Mouse (Mus musculus): ENCODE measurements around the gene Slc5a5.
"Not testable (repeated sequence)": the region's sequence is repeated elsewhere in the genome, so short reads cannot be mapped to it uniquely, and the experiment has no call there.

Gene Slc5a5

DNA sequence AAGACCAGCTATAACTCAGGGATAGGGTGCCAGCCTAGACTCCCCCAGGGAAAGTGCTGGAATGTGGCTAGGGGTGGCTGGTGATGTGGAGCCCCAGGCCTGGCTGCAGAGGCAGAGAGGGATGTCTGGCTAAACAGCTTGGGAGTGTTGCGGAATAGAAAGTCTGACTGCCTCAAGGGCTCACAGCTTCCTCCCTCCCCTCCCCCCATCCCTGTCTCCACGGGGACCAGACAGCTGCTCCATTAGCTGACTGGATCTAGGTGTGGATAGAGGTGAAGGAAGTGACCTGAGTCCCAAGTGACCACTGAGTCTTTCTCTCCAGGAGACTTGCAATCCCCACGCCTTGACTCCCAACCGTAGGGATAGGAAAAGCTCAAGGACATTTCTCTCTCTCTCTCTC is 10.6 kb upstream of the Slc5a5 start:
- no peak for DNase-seq (ENCODE audit: low spot score in 2 of 2)

DNA sequence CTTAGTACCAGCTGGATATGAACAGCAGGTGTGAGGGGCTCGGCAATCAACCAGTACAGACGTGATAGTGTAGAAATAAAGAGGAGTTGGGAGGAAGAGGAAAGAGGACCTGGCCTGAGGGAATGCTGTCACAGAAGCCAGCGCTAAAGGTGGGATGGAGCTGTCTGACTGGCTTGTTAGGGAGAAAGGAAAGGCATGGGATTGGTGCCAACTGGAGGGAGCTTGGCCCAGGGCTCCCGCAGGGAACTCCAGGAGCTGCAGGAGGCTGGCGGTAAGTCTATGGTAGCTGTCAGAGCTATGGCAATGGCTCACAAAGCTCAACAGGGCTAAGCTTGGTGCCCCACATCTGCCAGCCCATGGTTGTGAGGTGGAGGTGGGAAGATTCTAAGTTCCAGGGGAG is 9.7 kb upstream of the Slc5a5 start:
- no peak for DNase-seq (ENCODE audit: low spot score in 2 of 2)

DNA sequence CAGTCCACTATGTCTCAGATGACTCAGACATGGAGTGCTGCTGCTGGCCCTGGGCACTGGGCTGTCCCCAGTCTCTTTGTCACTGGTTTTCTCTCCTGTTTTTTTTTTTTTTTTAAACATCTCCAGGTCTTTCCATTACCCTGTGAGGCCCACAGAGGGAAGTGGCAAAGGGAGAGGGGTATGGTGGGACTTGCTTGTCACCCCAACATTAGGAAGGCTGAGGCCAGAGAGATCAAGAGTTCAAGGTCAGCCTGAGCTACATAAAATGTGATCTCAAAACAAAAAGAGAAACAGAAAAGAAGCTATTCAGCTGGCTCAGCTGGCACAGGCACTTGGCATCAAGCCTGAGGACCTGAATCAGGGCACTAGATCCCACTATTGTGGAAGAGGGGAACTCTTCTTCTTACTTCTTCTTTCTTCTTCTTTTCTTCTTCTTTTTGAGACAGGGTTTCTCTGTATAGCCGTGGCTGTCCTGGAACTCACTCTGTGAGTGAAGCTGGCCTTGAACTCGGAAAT is 8.4 kb upstream of the Slc5a5 start:
- DNase-seq (ENCODE audit: low spot score in 2 of 2), result no peak

DNA sequence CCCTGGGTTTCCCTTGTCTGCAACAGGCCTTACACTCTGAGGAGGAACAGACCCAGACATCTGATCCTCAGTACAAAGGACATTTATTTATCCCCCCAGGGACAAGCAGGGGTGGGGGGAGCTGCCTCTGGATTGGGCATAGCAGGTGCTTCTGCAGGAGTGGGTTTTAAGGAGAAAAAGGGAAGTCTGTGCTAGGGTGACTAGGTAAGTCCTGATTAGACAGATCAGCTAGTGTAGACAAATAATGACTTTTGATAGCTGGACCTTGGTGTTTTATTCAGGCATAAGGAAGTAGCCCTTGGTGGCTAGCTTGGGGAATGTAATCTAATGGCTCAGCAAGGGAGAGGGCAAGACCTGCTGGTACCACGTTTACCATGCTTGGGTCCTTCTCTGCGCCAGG is 6.7 kb upstream of the Slc5a5 start:
- DNase-seq (ENCODE audit: low spot score in 2 of 2), result no peak

DNA sequence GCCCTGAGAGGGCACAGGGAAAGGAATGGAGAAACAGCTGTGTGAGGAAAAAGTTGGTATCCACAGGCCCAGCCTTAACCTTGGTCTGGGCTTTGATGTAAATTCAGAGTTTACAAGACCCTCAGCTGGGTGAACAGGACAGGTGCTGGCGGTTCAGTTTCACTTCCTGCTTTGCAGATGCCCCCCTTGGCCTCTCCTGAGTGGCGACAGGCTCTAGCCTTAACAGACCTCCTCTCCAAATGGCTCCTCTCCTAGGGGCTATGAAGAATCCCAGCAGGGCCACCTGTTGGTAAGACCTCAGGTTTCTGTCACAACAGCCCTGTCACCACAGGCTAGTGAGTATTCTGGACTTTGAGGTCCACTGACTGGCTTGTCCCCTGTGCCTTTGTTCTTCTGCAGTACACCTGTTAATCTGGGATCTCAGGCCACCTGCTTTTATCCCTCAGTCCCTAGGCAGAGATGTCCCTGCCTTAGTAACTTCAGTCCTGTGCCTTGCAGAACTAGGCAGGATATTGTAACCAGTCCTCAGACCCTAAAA is 6.2 kb upstream of the Slc5a5 start:
- no peak for DNase-seq (ENCODE audit: low spot score in 2 of 2)

DNA sequence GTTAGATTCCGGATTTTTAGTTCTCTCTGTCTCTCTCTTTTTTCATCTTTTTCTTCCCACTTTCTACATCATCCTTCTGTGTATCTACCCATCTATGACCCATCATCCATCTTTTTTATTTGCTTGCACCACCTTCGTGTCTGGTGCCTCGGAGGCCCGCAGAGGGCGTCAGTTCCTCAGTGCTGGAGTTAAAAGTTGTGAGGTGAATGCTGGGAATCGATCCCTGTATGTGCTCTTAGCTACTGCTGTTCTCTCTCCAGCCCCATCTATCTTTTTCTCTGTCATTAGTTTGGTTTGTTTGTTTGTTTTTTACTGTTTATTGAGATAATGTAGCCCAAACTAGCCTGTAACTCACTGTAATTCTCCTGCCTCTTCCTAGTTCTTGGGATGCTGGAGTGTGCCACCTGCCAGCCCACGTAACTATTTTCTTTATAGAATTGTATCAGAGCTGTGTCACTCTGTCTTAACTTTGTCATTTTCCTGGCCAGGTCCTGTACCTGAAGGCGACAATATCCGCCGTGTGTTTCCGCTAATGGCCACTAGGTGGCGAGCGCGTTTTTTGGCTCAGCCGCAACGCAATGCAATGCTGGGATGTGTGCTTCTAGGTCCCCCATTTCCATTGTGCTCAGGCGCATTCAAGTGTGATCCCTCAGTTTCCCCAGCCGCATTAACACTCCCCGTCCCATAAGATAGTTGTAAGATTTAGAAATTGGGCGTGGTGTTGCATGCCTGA is 5.3 kb upstream of the Slc5a5 start:
- peak; percentile 81 to 90 for DNase-seq (ENCODE audit: low spot score in 2 of 2)

DNA sequence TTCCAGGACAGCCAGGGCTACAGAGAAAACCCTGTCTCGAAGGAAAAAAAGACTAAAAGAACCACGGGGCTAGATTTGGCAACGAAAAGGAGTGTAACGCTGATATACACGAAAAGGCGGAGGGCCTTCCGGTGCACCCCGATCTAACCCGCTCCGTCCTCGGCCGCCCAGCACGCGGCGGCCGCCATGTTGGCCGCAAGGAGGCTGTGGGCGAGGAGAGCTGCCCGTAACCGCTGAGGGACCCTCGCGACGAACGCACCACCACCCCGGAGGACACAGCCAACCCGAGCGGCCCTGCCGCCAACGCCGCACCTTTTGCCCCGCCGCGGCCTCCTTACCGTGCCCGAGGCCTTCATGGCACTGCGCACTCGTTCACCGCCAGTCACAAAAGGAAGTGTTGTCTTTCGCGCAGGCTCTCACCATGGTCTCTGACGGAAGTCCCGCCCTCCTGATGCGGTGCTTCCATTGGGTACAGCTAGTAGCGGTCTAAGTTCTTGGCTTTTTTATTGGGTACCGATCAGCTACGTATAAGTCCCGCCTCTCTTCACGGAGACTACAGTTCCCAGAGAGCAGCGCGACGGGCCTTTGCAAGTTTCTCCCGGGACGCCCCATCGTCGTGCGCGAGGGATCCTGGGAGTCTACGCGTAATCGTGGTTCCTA is 4.6 kb upstream of the Slc5a5 start, which contains the start of gene Rpl18a:
Rpl18a (minus strand) TSS at position 392 of the 660 bp plus-strand sequence.
- peak; percentile 83 to 90 for DNase-seq (ENCODE audit: low spot score in 2 of 2)

DNA sequence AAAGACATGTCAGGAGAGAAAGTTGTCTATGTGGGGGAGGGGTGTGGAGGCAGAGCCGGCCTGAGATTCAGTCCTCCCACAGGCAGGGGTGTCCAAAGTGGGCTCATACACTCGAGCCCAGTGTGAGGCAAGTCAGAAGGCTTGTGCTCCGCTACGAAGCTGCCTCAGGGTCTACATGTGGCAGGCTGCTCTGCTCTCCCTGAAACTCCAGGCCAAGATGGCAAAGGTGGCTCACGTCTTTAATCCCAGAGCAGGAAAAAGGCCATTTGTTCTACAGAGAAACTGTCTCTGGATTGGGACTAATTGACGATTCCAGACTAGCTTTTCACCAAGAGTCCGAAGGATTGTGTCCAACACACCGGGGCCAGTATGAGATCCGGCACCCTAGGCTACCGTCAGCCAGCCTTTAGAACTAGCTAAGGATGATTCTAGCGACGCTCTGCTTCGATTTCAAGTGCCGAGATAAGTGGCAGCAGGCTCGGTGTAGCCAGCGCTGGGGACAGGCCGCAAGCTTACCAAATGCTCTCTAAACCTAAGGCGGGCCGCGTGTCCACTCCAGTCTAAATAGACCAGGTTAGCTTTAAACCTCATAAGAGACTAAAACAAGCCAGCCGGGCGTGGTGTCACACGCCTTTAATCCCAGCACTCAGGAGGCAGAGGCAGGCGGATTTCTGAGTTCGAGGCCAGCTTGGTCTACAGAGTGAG is 3.9 kb upstream of the Slc5a5 start:
- DNase-seq (ENCODE audit: low spot score in 2 of 2), result no peak

DNA sequence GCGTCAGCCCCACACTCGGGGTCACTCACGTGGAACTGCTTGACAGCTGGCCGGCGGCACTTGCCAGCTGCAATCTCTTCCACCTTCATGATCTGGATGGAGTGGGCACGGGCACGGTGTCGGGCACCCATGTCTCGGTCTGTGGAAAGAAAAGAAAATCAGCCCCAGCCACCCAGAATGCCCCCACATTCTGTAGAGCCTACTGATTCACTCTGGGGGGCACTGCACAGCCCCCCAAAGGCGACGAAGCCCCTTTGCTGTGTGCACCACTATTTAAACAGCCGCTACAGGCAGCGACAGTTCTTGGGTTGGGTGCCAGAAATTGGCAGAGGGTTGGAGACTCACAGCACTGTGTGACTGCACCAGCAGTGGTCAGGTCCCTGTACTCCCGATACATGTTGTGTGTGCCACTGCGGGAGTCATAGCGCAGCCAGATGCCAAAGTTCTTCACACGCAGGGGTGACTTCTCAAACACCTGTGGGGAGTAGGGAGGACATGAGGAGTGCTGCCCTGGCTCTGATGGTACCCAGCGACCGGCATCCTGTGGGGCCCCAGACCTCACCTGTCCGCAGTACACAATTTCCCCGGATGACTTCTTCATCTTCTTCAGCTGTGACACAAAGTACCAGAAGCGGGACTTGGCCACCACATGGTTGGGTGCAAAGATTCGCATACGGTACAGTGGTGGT is 3.2 kb upstream of the Slc5a5 start:
- DNase-seq (ENCODE audit: low spot score in 2 of 2), result not testable (repeated sequence)

DNA sequence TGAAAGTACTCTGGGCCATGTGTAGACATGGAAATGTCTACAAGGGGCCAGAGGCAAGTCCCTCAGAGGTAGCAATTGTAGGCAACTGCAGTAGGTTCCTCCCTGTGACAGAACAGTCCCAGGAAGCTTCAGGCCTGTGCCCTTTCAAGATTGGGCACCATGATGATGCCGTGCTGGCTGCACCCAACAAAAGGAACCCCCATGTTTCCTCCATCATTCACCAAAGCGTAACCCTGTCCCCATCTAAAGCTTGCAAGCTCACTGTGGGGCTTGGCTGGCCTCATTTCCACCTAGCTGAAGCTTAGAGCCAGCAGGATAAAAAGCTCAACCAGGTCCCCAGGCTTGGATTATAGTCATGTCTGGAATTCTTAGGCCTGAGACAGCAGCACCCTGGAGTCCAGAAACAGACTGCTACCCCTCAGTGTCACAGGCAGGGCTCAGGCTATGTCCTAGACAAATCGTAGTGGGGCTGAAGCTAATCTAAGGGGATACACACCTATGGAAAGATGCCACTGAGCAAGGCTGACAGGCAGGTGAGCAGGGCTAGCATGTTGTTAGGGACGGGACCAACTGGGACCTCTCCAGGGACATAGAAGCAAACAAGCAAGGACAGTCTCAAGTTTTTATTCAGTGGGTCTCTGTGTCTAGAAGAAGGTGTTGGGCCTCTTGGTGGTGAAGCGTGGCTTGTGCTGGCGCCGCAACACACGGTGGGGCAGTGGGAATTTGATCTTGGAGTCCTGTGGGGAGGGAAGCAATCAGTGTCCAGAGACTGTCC is 2.4 kb upstream of the Slc5a5 start:
- no peak for DNase-seq (ENCODE audit: low spot score in 2 of 2)

DNA sequence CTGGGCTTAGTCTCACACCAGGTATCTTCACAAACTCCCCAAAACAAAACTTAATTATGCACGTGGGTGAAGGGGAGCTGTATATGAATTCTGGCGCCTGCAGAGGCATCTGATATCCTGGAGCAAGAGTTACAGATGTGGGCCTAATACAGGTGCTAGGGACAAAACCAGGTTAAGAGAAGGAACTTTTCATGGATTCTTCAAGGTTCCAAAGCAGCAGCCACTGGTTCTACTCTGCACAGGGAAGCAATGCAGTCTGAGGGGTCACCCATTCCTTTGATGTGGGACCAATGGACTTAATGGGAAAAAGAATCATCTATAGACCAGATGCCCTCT is 1.8 kb upstream of the Slc5a5 start:
- DNase-seq (ENCODE audit: low spot score in 2 of 2), result no peak

DNA sequence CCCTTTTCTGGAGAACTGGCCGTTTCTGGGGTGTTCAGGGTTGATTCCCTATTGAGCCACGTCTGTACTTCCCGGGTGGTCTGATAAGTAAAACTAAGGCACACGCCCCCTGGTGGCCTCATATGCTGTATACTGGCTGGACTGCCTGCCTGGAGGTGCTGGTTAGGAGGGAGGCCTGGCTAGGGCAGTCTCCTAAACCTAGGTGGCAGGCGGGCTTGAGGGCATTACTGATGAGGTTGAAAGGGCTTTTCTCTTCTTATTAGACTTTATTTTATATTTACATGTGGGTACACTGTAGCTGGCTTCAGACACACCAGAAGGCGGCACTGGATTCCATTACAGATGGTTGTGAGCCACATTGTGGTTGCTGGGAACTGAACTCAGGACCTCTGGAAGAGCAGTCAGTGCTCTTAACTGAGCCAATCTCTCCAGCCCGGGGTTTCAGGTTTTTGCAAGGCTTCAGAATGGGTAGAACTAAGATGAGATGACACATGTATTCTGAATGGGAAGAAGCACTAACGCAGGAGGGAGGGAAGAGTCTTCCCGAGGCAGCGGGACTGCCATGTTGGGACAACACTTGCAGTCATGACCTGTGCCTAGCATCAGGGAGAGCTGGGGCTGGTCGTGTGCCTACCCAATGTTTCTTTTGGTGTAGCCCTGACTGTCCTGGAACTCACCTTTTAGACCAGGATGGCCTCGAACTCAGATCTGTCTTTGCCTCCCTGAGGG is 1.3 kb upstream of the Slc5a5 start:
- peak; percentile 51 to 74 for DNase-seq (ENCODE audit: low spot score in 2 of 2)

DNA sequence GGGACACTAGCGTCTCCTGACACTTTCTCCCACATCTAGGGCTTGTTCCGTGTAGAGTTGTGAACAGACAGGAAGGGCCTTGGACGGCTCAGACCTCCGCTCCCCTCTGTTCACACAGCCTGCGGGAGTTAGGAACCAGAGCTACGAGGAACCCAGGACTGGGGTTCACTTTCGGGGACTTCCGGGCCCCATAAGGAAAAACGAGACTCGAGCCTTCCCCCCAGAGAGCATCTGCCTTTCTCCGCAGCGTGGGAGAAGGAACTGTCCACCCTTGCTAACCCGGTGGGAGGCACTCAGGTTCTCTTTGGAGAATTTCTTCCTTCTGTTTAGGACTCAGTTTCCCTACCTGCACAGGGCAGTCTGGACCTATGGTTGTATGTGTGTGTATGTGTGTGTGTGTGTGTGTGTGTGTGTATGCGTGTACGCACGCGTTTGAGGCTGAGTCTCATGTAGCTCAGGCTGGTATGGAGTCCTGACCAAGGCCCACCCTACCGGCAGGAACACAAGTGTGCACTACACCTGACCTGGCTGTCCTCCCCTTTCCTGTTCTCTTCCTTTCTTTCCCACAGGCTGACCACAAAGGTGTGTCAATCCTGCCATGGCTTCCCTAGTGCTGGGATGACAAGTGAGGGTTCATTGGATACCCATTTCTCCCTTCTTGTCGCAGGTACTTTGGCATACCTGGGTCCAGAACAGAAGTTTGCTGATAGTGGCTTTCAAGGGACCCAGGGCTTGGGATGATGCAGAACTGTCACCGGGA is 519 bp upstream of the Slc5a5 start:
- no peak for DNase-seq (ENCODE audit: low spot score in 2 of 2)

DNA sequence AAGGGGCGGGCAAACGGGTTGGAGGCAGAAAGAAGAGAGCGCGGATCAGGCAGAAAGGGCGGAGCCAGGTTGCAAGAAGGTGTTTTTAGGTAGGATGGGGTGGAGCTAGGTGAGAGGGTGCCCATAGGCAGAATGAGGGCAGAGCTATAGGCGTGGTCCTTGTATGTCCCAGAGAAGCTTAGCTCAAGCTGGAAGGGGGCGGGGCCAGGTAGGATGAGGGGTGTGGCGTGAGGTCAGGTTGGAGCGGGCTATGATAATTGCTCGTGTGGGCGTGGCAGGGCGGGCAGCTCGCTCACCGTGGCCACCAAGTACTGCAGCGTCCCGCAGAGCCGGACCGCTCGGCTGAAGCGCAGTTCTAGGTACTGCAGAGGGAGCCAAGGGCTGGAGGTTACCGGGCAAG is 1.2 kb downstream of the Slc5a5 start:
- no peak for DNase-seq (ENCODE audit: low spot score in 2 of 2)

DNA sequence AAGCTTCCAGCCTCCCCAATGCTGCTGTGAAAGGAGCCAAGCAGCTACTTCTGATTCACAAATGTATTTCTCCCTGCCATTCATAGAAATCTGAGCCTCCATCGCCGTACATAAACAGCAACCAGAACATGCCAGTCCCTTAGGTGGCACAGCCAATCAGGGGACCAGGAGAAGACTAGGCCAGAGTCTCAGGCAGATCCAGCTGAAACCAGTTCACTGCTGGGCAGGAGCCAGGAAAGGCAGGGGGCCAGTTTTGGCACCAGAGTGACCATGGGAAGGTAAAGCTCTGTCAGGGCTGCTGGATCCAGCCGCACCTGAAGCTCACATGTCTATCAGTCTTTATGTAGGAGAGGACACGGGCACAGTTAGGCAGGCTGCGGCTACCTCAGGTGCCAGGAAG is 1.9 kb downstream of the Slc5a5 start:
- DNase-seq (ENCODE audit: low spot score in 2 of 2), result no peak

DNA sequence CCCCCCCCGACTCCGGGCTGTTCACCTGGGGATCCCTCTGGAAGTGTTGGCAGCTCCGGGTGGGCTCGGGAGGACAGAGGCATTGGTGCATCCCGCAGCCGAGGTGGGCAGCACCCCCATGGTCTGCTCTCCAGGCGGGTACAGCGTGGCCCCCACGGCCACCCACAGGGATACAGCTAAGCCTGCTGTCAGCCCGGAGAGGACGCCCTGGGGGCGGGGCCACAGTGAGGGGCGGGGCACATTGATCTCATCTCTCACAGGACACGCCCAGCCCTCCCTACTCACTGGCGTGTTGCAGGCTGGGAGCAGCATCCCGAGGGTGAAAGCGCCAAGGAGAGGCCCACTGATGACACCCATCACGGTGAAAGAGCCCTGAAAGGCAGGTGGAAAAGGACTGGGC is 4.9 kb downstream of the Slc5a5 start:
- no peak for DNase-seq (ENCODE audit: low spot score in 2 of 2)

DNA sequence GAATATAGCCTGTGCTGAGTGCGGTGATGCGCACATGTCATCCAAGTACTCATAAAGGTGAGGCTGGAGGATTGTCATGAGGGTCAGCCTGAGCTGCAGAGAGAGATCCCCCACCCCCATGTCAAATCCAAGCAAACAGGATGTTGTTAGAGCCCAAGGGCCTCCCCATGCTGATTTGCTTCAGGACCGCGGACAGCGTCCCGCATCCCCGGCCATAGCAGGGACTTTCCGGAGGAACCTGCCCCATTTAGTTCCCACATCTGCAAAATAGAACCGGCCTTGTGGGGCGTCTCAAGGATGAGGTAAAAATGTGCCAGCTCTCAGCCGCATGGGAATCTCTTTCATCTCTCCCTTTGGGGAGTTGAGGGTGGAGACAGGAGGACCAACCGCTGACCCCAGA is 6.9 kb downstream of the Slc5a5 start:
- DNase-seq (ENCODE audit: low spot score in 2 of 2), result peak in 1 of 2 experiments; percentile 41

DNA sequence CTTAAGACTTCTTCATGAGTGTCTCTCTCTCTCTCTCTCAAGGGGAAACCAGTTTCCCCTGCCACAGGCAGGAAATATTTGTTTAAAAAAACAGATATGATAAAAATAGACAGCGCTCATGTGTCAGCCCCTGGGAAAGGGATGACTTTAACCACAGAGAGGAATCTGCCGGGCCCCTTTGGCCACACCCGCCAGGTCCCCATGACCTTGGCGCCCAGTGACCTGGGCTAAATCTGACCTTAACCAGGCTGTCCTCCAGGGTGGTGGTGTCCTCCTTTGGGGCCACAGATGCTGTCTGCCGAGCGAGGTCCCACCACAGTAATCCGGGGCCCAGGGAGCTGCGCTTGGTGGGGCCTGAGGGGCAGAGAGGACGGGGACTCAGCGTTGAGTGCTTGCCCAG is 7.9 kb downstream of the Slc5a5 start:
- DNase-seq (ENCODE audit: low spot score in 2 of 2), result no peak

DNA sequence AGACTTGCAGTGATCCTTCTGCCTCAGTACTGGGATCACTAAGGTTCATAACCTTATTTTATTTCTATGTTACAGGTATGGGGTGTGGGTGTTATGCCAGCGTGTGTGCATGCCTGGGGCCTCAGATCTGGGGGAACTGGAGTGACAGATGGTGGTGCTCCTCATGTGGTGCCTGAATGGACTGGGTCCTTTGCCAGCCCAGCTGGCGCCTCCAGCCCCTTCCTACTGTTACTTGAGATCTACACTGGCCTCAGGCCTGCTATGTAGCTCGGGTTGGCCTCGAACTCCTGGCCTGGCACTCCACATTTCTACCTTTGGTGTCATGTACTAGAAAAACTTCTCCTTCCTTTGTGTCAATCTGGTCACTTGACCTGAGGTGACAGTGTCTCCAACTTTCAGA is 8.4 kb downstream of the Slc5a5 start:
- no peak for DNase-seq (ENCODE audit: low spot score in 2 of 2)

DNA sequence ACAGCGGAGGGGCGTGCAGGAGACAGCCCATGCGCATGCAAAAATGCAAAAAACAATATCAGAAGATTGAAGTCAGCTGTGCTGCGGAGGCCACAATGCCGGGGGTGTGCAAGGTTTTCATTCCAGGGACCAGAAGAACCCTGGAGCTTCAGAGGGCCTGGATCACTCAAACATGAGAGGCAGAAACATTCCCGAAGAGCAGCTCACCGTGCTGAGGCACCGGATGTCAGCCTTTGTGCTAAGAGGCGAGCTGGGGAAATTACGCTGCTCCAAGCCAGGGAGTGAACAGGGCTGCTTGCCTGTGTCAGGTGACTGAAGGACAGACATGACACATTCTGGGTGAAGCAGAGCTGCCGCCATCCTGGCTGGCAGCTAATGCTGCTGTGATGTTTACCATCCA is 12.0 kb downstream of the Slc5a5 start:
- no peak for DNase-seq (ENCODE audit: low spot score in 2 of 2)
